ENCODE assay signal across 9 mouse cellular contexts in the genomic region with DNA sequence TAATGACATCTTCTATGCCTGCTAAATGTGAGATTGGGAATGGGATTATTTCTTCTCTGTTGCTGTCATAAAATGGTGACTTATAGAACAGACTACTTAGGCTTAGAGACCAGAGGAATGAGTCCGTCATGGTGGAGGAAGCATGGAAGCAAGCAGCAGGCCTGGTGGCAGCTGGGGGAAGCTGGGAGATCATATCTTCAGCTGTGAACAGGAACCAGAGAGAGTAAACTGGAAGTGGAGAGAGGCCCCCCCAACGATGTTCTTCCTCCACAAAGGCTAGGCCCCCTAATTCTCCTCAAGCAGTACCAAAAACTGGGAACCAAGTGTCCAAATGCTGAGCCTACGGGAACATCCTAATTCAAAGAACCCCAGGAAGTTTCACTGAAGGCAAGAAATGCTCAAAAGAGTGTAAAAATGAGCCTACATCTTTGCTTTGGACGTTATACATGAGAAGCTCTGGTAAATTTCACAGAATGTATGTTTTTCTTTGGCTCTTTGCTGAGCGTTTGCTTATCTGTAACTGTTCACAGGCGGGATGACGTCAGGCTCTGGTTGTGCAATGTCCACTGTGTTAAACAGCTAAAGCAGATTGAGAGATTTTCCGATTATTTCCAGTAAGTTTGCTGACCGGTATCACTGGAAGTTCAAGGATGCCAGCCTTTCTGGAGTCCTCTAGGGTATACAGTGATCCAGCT.
DNase-seq lines count a peak whose midpoint lies in the region; ATAC-seq and TF ChIP-seq lines count a peak whose summit lies in the region.
"Had no signal": no experiment of that assay in that cellular context is flagged by ENCODE, and none has a peak within 500 bp of the region (broad histone marks: within the 10 kb centered on the region; RNA-seq: fewer than 3 reads in every experiment).

No protein-coding gene starts in this region.

- no peak overlapping the region for H3K9ac ChIP-seq in hindbrain, embryonic 14.5 days
- H3K9ac ChIP-seq: embryonic facial prominence, embryonic 13.5 days; limb, embryonic 12.5 days had no signal

- no peak overlapping the region for H3ac ChIP-seq in C2C12 (ENCODE audit: control insufficient read depth, insufficient read length, low read depth)

- intact Hi-C loops in heart, postnatal 36 days (cut with DNase I), result no loop called here

- no peaks in the 10 kb centered on the region for H3K27me3 ChIP-seq in C2C12 (ENCODE audit: control insufficient read depth, insufficient read depth, insufficient read length)
- H3K27me3 ChIP-seq in hindbrain, embryonic 14.5 days (ENCODE audit: control insufficient read depth, insufficient read depth, low read length), result no peaks in the 10 kb centered on the region
- H3K27me3 ChIP-seq: embryonic facial prominence, embryonic 13.5 days; limb, embryonic 12.5 days had no signal

- H3K36me3 ChIP-seq in C2C12 (ENCODE audit: control insufficient read depth, insufficient read depth), result no peaks in the 10 kb centered on the region
- H3K36me3 ChIP-seq in hindbrain, embryonic 14.5 days (replicated peaks; ENCODE audit: control insufficient read depth, insufficient read depth), result no peaks in the 10 kb centered on the region
- H3K36me3 ChIP-seq: embryonic facial prominence, embryonic 13.5 days; limb, embryonic 12.5 days had no signal

- no peaks in the 10 kb centered on the region for H3K79me2 ChIP-seq in C2C12 (ENCODE audit: control insufficient read depth, insufficient read depth)

- H3K4me2 ChIP-seq in hindbrain, embryonic 14.5 days (replicated peaks), result no peak overlapping the region
- H3K4me2 ChIP-seq: embryonic facial prominence, embryonic 13.5 days; limb, embryonic 12.5 days had no signal

- peak; percentile 97 for DNase-seq in NIH3T3 (ENCODE audit: low read depth)
- DNase-seq in heart, postnatal 36 days, result peak; percentile 15 to 44
- DNase-seq in lung, postnatal 14 days, result peak; percentile 73
- no peak for DNase-seq in cerebellum, postnatal 25 days
- no peak for DNase-seq in right cerebral cortex, adult 2 months (ENCODE audit: low spot score in 2 of 2)
- DNase-seq in hindbrain, embryonic 14.5 days (ENCODE audit: low spot score), result no peak

- ATAC-seq in hindbrain, embryonic 14.5 days (ENCODE audit: low FRiP score), result no peak

- no peak overlapping the region for H3K4me3 ChIP-seq in C2C12 (ENCODE audit: insufficient read depth, poor library complexity, severe bottlenecking)
- H3K4me3 ChIP-seq in hindbrain, embryonic 14.5 days (replicated peaks; ENCODE audit: low read length), result no peak overlapping the region
- H3K4me3 ChIP-seq: embryonic facial prominence, embryonic 13.5 days; limb, embryonic 12.5 days had no signal

- H3K9me3 ChIP-seq in hindbrain, embryonic 14.5 days (ENCODE audit: control insufficient read depth, low read length), result no peaks in the 10 kb centered on the region
- H3K9me3 ChIP-seq: embryonic facial prominence, embryonic 13.5 days; limb, embryonic 12.5 days had no signal

- no peak overlapping the region for H3K27ac ChIP-seq in hindbrain, embryonic 14.5 days
- H3K27ac ChIP-seq: embryonic facial prominence, embryonic 13.5 days; limb, embryonic 12.5 days had no signal

- no peaks in the 10 kb centered on the region for H3K4me1 ChIP-seq in hindbrain, embryonic 14.5 days (replicated peaks; ENCODE audit: control insufficient read depth, insufficient read depth, low read length)
- H3K4me1 ChIP-seq: limb, embryonic 12.5 days had no signal

- no peak for TF ChIP-seq CTCF in C2C12 (IDR thresholded peaks at IDR 0.05; ENCODE audit: control insufficient read depth, insufficient read depth, insufficient read length)

- H3K79me3 ChIP-seq in C2C12 (ENCODE audit: low read depth), result no peaks in the 10 kb centered on the region

- 85% methylated on average over 9 of the region's 9 CpGs for WGBS in hindbrain, embryonic 14.5 days

TF ChIP-seq in C2C12, 6 proteins besides CTCF, POLR2A, EP300 and RAD21:
- peak; percentile 98 for TF ChIP-seq CEBPB (IDR thresholded peaks at IDR 0.05; ENCODE audit: low read depth)
- no peak for TF ChIP-seq MYOG (IDR thresholded peaks at IDR 0.05; ENCODE audit: control insufficient read depth, extremely low read depth, insufficient read length)

Comparison
In these comparisons a context has a peak if more than half of its experiments do, and no peak if none do; other contexts are left out.
1. DNase-seq: peak in NIH3T3 (single experiment), heart, postnatal 36 days (2 of 2) and lung, postnatal 14 days (single experiment); none in cerebellum, postnatal 25 days (0 of 2), right cerebral cortex, adult 2 months (0 of 2) and hindbrain, embryonic 14.5 days (single experiment).